Mouse (Mus musculus): ENCODE data around the gene Vmn1r93.
"Not testable (repeated sequence)": the region's sequence is repeated elsewhere in the genome, so short reads cannot be mapped to it uniquely, and the experiment has no call there.

DNA sequence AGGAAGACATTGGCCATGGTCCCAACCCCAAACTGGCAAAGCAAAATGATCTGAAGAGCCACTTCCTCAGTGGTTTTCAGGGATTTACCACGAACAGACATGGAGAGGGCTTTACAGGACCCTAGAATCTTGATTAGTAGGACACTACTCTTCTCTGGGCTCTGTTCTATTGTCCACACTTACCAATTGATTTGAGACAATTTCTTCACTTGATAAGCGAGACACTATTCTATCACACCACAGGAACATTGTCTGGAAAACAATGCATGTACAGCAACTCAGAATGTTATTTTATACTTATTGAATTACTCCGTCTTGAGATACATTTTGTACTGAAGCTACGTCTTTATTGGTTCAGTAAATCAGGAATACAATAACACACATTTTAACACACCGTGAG, at the start of gene Vmn1r93:
- TF ChIP-seq POLR2A (IDR thresholded peaks at IDR 0.05; ENCODE audit: low read depth, low read length); CTCF (IDR thresholded peaks at IDR 0.05; ENCODE audit: extremely low read depth, insufficient read length, insufficient replicate concordance, low read depth, low read length): not testable (repeated sequence)

All from small intestine, adult 2 months (tissue).